8 mouse cellular contexts compared by ENCODE assay signal in the genomic region with DNA sequence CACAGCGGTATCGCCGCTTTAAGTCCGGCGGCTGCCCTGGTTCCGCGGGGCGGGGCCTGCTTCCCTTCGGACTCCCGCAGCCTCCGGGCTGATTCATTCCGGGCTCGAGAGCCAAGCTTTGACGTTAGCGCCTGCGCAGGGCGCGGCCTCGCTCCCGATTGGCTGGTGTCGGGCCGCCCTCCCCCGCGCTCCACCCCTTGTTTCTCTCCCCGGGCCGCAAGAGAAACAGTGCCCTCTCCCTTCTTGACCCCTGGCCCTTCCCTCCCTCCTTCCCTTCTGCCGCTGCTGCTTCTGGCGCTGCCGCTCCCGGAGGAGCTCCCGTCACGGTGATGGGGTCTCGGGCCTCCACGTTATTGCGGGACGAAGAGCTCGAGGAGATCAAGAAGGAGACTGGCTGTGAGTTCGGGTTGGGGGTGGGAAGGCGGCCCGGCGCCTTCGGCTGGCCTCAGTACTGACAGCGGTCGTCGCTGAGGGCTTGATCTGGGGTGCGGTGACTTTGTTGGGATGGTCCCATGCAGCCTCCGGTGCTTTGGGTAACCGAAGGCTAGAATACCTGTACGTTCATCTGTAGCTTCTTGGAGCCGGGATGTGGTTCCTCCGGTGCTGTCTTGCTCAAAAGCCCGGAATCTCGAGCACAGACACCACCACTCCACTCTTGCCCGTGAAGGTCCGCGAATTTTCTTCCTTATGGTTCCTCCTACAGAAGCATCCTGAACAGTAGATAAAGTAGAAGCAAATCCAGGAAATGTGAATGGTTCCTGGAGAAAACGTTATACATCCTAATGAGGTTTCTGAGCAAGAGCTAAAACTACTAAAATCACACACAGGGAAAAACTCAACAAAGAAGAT. TPM values are rescaled to one million over a fixed set of nuclear protein-coding genes. Genes with fewer than 3 reads are reported as not detected.
DNase-seq lines count a peak whose midpoint lies in the region; ATAC-seq and TF ChIP-seq lines count a peak whose summit lies in the region.

A gene (minus strand): TSS at position 106 of the 849 bp plus-strand sequence.
A gene (plus strand): TSS at position 176 of the 849 bp plus-strand sequence.

- peak within 1 kb of the TSS; percentile 86 for H3K9ac ChIP-seq in lung, postnatal 0 days (replicated peaks; ENCODE audit: low read depth)

- no peaks in the 10 kb centered on the region for H3K27me3 ChIP-seq in hindbrain, embryonic 10.5 days (ENCODE audit: insufficient read depth, poor library complexity, severe bottlenecking)
- H3K27me3 ChIP-seq in lung, postnatal 0 days (replicated peaks; ENCODE audit: insufficient read depth, low read length): no peaks in the 10 kb centered on the region

- peak; percentile 98 for DNase-seq in MN1 (ENCODE audit: low spot score)
- DNase-seq in cerebellum, adult 9-10 months: peak; percentile 98
- DNase-seq in hindbrain, embryonic 10.5 days (ENCODE audit: low spot score): peak; percentile 99
- DNase-seq in layer of hippocampus, adult 9-11 months: peak; percentile 98
- DNase-seq in lung, postnatal 0 days (ENCODE audit: low spot score): peak; percentile 100
- peak; percentile 98 for DNase-seq in ovary, postnatal 14 days (ENCODE audit: low spot score)
- peak; percentile 95 for DNase-seq in thymus, postnatal 14 days

- whole genome bisulfite sequencing in hindbrain, embryonic 10.5 days: under 1% methylated on average over 57 of the region's 57 CpGs
- under 1% methylated on average over 57 of the region's 57 CpGs for WGBS in lung, postnatal 0 days

- peak; percentile 25; the same call in 1 of the 2 replicates for TF ChIP-seq CTCF in lung, postnatal 0 days (IDR thresholded peaks at IDR 0.05)

- H3K27ac ChIP-seq in hindbrain, embryonic 10.5 days: peak within 1 kb of the TSS; percentile 89
- H3K27ac ChIP-seq in lung, postnatal 0 days (ENCODE audit: low read length): peak within 1 kb of the TSS; percentile 94

- TF ChIP-seq EP300 in lung, postnatal 0 days (IDR thresholded peaks at IDR 0.05): no peak; the same call in 1 of the 2 replicates

- H3K36me3 ChIP-seq in hindbrain, embryonic 10.5 days: no peaks in the 10 kb centered on the region
- no peaks in the 10 kb centered on the region for H3K36me3 ChIP-seq in lung, postnatal 0 days (ENCODE audit: insufficient read depth, low read length)

- peak within 1 kb of the TSS; percentile 72 for H3K4me3 ChIP-seq in hindbrain, embryonic 10.5 days
- peak within 1 kb of the TSS; percentile 90 for H3K4me3 ChIP-seq in lung, postnatal 0 days (ENCODE audit: low read depth, low read length)

- no peaks in the 10 kb centered on the region for H3K9me3 ChIP-seq in hindbrain, embryonic 10.5 days
- H3K9me3 ChIP-seq in lung, postnatal 0 days (ENCODE audit: low read length): no peaks in the 10 kb centered on the region

- peak within 1 kb of the TSS; percentile 70 for H3K4me2 ChIP-seq in lung, postnatal 0 days (replicated peaks; ENCODE audit: low read depth, low read length)

- peak; percentile 98 for ATAC-seq in frontal cortex, adult (ENCODE audit: low TSS enrichment)
- peak; percentile 97 for ATAC-seq in lung, postnatal 0 days

- H3K4me1 ChIP-seq in hindbrain, embryonic 10.5 days (replicated peaks): peaks cover 21% of the 10 kb centered on the region
- peaks cover 10% of the 10 kb centered on the region; the same call in 1 of the 2 replicates for H3K4me1 ChIP-seq in lung, postnatal 0 days (ENCODE audit: insufficient read depth, low read depth, low read length)

RNA-seq across cellular contexts. Expression of the first gene that starts in this region (rescaled TPM):
- 0.35 and 0.78 TPM in 2 replicates for polyA plus RNA-seq in hindbrain, embryonic 10.5 days (2016; fragmentation: Nextera tagmentation; extraction: Ambion mirVana)
- 0.11 and 0.18 TPM in 2 replicates for polyA plus RNA-seq in lung, postnatal 0 days (2015; fragmentation: Nextera tagmentation; extraction: Ambion mirVana)

RNA-seq across cellular contexts. Expression of the second gene that starts in this region (rescaled TPM):
- 52.2 and 52.9 TPM in 2 replicates for polyA plus RNA-seq in hindbrain, embryonic 10.5 days (2016; fragmentation: Nextera tagmentation; extraction: Ambion mirVana)
- 113 and 129 TPM in 2 replicates for polyA plus RNA-seq in lung, postnatal 0 days (2015; fragmentation: Nextera tagmentation; extraction: Ambion mirVana)

Comparison
In these comparisons a context has a peak if more than half of its experiments do, and no peak if none do; other contexts are left out.
1. Peak in every context shown above with its lines: DNase-seq, ATAC-seq, H3K4me3 ChIP-seq and H3K27ac ChIP-seq.